Mouse (Mus musculus) effector memory CD4-positive, alpha-beta T cell, adult 5 months (primary cell): ENCODE measurements around the gene Ntn3. TPM values are rescaled to one million over a fixed set of nuclear protein-coding genes. Genes with fewer than 3 reads are reported as not detected.

Source experiments
- polyA plus RNA-seq: library from polyadenylated mRNA; unstranded; fragments of 100-300 nt; shearing (Covaris generic); gene quantifications from one replicate; pipeline ENCODE4 v1.2.1, GENCODE M21; 2017

Gene Ntn3
- not detected for polyA plus RNA-seq

DNA sequence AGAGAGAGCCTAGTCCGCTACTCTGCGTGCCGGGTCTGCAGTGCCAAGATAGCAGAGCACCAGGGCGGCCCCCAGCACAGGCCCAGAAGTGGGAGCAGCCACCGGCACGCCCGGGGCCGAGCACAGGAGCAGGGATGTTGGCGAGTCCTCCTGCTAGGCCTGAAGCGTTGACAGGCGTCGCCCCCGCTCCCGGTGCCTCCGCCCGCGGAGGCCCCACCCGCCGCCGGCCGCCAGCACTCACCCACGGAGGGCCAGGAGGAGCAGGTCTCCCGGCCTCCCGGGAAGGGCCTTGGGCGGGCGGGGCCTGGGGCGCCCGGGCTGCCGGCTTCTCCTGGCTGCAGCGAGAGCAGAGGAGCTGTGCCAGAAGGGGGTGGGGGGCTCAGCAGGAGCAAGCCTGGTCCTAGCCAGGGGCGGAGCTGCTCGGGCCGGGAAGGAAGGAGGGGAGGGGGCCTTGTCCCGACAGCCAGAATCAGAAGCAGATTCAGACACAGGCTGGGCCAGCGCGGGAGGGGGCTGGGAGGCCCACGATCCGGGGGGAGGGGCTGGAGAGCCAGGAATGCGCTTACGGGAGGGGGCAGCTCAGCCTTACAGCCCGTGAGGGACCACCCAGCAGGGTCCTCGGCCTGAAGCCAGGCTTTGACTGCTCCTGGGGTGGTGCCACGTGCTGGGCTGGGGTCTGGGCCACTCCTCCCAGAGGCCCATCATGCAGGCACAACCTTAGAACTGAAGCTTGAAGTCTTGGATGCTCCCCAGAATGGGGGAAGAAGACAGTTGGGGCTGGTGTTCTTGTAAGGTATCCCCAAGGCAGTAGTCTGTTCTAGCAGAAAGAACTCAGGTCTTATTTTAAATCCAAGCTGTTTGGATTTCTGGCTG is at the start of gene Ntn3:
TSS of gene Ntn3 (minus strand) at position 489 of the 873 bp plus-strand sequence.

DNA sequence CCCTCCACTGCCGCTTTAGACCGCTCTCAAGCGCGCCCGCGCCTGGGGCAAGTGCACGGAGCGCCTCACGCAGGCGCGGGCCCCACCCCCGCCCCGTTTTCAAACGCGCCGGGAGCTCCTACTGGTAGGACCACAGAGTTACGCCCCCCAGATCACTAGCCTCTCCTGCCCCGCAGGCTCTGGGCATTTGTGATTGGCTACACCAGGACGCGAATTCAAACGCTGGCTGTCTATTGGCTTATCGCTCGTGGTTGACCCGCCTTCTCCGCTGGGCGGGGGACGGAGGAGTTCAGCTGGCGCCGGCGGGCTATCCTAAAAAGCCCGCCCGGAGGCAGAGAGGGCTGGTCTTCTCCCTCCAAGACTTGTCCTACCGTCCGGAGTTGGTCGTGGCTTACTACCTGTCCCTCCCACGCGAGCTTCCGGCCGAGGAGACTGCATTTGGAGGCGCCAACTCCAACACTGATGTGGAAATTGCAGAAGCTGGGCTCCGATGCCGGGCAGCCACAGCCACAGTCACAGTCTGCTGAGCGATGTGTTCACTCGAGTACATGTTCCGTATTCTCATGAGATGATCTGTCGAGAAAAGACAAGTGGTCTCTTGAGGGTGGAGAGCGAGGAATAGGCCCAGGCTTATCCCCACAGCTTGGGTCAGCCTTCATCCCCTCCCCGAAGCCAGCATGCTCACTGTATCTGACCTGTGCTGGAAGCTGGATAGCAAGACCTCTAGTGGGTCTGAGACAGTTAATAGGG is 42.2 kb upstream of the Ntn3 start, which contains the start of gene Ccnf:
TSS of gene Ccnf (minus strand) at position 165 of the 750 bp plus-strand sequence.

DNA sequence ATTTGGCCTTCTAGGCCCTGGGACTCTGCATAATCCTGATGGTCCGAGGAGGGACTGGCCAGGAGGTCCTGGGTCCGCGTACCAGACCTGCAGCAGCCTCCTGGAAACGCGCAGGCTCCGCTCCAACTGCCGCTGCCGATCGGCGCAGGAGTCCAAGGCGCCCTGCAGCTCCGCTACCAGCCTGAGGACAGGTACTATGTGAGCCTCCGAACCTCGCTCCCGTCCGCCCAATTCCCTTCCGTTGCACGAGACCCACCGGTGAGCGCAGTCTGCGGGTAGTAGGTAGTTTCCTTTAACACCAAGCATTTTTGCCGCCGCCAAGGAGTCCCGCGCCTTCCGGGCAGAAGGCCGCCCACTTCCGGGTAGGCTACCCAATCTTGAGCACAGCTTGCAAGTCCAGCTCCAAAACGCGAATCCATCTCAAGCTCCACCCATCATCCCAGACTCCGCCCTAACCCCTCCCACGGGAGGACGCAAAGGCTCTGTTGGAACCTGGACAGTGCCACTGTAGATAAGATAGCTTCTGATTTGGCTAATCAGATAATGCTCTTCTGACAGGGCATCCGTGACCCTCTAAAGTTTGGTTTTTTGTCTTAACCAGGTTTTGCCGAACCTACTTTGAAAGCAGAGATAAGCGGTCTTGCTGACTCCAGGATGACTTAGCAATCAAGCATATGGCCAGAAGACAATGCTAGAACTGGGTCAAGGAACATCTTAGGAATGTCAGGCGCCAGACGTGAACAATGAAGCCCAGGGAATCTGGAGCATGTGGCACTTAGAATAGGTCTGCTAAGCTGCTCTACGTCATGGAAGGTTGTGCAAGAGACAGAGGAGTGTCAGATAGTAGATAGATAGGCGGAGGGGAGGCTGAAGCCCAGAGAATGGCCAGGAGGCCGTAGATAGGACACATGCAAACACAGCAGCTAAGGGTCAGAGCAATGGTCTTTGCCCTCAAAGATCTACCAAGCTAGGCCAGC is 11.4 kb upstream of the Ntn3 start, which contains the start of gene Tedc2:
TSS of gene Tedc2 (minus strand) at position 417 of the 977 bp plus-strand sequence.

DNA sequence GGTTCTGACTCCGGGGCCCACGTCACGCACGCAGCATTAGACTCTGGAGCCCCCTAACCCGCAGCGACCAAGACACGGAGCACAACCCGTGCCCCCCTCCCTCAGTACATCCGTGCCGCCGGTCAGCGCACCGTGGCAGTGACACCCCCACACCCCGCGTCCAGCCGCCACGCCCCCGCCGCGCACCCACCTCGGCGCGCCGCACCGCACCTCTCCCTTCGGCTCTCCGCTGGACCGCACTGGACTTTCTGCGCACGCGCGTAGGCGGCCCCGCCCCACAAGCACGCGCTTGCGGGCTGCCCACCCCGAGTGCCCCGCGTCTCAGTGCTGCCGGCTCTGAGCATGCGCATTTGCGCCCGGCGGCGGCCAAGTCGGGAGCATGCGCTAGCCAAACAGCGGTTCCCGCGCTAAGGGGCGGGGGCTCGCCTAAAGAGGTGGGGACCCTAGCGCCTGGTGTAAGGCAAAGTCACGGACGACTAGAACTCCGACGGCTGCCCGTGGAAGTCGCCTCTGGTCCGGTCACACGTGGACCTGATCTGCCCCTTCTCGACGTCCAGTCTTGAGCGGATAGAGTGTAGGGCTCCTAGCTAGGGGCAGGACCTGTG is 3.9 kb downstream of the Ntn3 start, which contains the start of gene Tbc1d24:
TSS of gene Tbc1d24 (minus strand) at position 279 of the 605 bp plus-strand sequence.

DNA sequence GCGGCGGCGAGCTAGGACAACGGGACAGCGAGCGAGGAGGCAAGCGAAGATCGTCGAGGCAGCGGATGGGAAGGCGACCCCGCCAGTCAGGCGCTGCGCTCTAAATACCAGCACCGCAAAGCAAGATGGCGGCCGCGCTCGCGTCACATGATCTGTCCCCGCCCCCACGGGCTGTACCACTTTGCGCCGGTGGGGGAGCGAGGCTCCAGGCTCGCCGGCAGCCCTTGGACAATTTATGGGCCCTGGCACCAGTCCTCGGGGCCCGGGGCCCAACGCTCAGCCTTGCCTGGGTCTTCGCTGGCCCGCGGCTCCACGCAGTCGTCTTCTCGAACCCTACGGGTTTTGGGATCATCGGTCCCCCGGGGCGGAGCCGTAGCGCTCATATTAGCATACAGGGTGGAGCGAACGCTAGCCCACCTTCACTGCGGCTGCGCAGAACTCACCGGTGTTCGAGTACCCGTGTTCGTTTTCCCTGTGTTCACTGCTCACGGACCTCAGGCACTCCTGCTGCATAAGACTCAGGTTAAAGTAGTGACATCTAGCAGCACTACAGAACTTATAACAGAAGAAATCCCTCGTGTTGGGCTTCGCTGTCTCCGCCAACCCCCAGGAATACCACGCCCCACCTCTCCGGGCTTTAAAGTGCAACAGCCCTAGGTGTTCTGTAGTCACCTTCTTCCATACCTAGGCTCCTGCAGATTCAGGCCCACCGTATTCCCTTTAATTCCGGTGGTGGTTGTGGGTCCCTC is 39.8 kb downstream of the Ntn3 start, which contains the start of gene Atp6v0c:
TSS of gene Atp6v0c (minus strand) at position 386 of the 749 bp plus-strand sequence.

DNA sequence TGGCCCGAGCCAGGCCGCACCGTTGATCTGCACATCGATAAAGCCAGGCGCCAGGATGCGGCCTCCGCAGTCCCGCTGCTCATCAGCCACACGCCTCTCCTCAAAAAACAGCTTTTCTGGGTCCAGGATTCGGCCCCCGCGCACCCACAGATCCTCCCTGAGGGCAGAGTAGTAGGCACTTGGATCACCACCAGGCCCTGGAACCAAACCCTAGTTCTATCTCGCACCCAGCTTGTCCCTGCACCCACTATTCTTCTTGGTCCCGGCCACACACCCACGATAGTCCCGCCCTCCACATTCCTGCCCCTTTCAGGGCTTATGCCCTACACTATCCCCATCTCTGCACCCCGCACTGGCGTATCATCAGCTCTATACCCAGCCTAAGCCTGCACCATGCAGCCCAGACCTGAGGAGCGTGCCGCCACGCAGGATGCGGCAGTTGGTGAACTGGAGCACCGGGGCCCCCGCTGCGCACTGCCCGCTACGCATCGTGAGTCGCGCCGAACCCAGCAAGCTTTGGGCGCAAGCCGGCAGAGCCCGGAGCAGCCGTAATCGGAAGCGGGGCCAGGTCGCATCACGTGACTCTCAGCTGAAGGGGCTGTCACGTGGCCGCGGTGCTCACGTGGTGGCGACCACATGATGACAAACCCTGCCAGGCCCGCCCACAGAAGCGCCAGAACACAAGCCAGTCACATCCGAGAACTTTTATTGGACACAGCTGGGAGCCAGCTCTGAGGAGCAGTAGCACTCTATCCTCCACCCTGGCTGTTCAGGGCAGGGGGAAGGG is 46.0 kb downstream of the Ntn3 start, which contains the start of gene Amdhd2:
TSS of gene Amdhd2 (minus strand) at position 591 of the 787 bp plus-strand sequence.

Other genes starting within 250 kb of the Ntn3 start
- 1.9 TPM for gene Prss30, start 229.0 kb downstream of the Ntn3 start, polyA plus RNA-seq
- not detected for gene Prss22, start 211.4 kb downstream of the Ntn3 start, polyA plus RNA-seq
- gene Prss27, start 171.4 kb downstream of the Ntn3 start, polyA plus RNA-seq, result not detected
- 22.5 TPM for gene Kctd5, start 136.0 kb downstream of the Ntn3 start, polyA plus RNA-seq
- gene Pdpk1, start 58.6 kb downstream of the Ntn3 start, polyA plus RNA-seq, result 63.9 TPM
- gene Amdhd2, start 45.8 kb downstream of the Ntn3 start, polyA plus RNA-seq, result 18.6 TPM
- 449 TPM for gene Atp6v0c, start 39.8 kb downstream of the Ntn3 start, polyA plus RNA-seq
- 1.1 TPM for gene Tbc1d24, start 4.0 kb downstream of the Ntn3 start, polyA plus RNA-seq
- gene Tedc2, start 11.3 kb upstream of the Ntn3 start, polyA plus RNA-seq, result 0.85 TPM
- 1.8 TPM for gene Ccnf, start 42.0 kb upstream of the Ntn3 start, polyA plus RNA-seq
- 0.19 TPM for gene Abca17, start 141.5 kb upstream of the Ntn3 start, polyA plus RNA-seq
- 24.7 TPM for gene Abca3, start 142.4 kb upstream of the Ntn3 start, polyA plus RNA-seq
- gene Rnps1, start 205.0 kb upstream of the Ntn3 start, polyA plus RNA-seq, result 199 TPM
- 50.8 TPM for gene Eci1, start 217.1 kb upstream of the Ntn3 start, polyA plus RNA-seq
- gene Dnase1l2, start 233.6 kb upstream of the Ntn3 start, polyA plus RNA-seq, result 2.9 TPM